Mouse (Mus musculus) cerebellum, postnatal 10 days (tissue): ENCODE data around the gene Txnrd3.

ENCODE experiments used
- DNase-seq, 2 experiments: peaks; one replicate each; pipeline ENCODE4 v3.0.0; 2021; ENCODE audit warnings: mixed read lengths in 2 of 2

Txnrd3 gene

DNA sequence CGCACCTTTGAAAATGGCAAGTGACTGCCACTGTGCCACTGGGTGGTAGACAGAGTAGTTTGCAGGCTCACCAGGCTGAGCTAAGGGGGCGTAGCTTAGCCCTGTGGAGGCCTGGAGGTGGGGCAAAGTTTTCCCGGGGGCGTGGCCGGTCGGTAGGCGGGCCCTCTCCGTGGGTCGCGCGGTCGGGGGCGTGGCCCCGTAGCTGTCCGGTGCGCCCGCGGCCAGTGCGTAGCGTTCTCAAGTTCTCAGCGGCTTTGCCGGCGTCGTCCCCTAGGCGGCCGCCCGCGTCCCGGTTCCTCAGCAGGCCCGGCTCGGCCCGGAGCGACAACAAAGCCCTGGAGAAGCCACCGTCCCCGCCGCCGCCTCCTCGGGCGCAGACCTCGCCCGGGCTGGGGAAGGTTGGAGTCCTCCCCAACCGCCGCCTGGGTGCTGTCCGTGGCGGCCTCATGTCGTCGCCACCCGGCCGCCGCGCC lies at the start of gene Txnrd3:
Gene Txnrd3, plus strand, starts transcription at position 191 of the 473 bp plus-strand sequence.
- DNase-seq: peak; percentile 88 to 93

DNA sequence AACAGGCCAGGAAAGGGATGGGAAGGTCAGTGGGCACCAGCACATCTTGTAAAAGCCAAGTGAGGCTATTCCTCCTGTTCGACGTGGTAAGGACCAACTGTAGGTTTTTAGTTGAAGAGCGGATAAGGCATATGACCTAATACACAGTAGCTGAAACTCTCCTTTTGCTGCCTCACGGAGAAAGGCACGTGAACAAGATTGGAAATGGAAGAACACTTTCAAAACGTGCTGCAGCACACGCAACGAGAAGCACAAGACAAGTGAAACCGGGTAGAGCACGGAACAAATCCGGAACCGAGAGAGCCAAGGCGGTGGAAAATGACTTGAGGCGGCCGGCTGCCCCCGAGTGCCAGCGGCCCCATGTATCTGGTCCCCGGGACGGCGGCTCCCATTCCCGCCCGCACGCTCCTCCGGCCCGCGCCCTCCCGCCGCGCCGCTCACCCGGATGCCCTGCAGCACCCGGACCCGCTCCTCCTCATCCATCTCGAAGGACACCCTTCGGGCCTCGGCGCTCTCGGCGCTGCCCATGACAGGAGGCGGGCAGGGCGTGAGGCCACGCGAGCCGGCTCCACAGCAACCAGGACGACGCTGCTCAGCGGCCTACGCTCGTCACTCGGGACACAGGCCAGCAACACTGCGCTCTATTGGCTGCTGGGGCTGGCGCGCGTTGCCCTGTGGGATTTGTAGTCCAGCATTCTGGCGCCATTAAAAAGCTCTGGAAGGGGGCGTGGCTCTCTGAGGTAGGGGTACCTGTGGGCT lies 48.6 kb upstream of the Txnrd3 start, which contains the start of gene Chchd6:
Gene Chchd6, minus strand, starts transcription at position 635 of the 759 bp plus-strand sequence.
- peak; percentile 99 for DNase-seq

DNA sequence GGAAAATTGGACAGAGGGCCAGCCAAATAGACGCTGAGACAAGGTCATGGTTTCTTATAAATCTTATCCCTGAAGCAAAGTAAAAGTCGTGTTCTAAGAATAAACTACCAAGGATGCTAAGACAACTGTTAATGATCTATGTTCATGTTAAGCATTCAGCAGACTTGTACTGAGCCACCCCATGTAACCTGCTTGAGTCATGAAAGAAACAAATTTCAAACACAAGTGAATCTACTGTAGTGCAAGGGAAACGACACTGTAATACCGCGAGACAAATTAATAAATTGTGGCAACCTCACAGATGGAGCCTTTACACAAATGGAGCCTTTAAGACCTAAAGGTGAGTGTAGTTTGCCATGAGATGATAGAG lies 48.0 kb upstream of the Txnrd3 start:
- no peak for DNase-seq

DNA sequence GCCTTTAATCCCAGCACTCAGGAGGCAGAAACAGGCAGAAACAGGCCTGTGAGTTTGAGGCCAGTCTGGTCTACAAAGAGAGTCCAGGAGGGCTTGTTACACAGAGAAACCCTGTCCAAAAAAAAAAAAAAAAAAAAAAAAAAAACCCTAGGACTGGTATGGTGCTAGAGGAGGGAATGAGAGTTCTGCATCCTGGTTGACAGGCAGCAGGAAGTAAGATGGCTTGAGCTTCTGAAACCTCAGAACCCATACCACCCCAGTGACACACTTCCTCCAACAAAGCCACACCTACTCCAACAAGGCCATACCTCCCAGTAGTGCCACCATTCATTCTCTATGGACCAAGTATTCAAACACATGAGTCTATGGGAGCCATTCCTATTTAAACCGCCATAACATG lies 47.3 kb upstream of the Txnrd3 start:
- DNase-seq: no peak

DNA sequence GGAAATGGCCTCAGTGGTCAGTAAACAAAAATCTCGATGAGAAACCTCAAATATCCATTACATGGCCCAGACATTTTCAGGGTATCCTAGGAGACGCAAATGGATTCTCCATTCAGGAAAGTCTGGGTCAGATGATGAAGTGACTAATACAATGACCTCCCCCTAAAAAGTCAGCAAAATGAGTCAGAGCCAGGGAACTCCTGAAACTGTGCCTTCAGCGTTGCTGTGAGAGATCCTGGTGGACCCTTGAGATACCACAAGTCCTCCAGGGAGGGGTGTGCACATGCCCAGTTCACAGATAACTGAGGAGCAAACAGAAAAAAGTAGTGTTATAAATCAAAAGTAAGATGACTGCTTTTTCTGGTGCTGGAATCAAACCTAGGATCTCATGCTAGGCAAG lies 37.7 kb upstream of the Txnrd3 start:
- no peak for DNase-seq

DNA sequence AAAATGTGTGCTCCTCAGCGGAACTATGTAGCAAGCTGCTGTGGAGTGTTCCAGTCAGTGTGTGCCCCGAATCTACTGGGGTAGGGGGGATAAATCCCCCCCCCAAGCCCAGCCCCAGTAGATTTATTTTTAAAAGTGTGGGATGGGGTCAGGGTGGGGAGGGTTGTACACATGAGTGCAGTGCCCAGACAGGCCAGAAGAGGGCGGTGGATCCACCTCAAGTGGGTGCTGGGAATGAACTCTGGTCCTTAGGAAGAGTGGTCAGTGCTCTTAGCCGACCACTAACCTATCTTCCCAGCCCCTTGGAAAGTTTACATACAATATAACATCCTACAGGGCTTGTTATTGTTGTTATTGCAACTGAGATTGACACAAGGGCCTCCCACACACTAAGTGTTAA lies 35.8 kb upstream of the Txnrd3 start:
- DNase-seq: peak; percentile 36 to 46

DNA sequence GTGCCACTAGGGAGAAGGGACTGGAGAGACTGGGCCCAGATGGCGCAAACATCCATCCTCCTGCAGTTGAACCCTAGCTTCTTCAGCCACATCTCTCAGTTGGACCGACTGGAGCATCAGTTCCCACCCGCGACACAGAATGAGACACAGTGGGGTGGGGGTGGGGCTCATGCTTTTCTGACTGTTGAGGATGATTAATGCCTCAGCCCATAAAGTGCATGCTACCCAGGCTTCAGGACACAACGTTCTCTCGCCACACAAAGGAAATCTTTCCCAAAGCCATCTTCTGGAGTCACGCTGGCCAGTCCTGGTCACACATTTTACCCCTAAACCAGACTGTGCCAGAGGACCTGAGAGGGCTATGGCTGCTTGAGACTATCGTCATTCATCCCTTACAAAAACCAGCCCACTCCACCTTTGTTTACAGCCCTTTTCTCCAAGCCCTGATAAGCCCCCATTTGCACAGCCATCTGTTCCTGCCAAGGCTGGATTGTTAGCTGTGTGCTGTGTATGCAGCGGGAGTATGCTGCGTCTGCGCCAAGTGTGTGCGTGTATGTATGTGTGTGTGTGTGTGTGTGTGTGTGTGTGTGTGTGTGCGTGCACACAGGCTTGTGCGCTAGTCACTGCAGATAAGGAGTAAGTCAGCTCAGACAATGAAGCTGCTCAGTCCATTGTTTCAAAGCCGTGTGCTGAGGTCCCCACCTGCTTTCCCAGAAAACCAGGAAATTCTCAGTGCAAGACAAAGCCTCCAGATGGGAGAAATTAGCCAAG lies 30.3 kb upstream of the Txnrd3 start:
- peak; percentile 84 to 87 for DNase-seq

DNA sequence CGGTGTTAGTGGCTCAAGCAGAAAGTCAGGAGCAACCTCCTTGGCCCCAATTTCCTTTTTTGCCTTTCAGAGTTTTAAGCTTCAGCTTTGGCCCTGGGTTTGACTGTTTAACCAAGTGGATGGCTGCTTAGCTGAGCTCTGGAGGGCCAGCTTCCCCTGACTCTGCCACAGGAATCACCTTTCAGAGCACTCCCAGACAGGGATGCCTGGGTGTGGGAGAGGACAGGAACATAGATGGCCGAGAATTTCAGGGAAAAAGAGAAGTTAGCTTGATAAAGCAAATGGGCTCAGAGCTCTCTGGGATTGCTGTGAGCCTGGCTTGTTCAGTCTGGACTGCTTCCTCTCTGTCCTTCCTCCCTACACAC lies 29.7 kb upstream of the Txnrd3 start:
- DNase-seq: no peak

DNA sequence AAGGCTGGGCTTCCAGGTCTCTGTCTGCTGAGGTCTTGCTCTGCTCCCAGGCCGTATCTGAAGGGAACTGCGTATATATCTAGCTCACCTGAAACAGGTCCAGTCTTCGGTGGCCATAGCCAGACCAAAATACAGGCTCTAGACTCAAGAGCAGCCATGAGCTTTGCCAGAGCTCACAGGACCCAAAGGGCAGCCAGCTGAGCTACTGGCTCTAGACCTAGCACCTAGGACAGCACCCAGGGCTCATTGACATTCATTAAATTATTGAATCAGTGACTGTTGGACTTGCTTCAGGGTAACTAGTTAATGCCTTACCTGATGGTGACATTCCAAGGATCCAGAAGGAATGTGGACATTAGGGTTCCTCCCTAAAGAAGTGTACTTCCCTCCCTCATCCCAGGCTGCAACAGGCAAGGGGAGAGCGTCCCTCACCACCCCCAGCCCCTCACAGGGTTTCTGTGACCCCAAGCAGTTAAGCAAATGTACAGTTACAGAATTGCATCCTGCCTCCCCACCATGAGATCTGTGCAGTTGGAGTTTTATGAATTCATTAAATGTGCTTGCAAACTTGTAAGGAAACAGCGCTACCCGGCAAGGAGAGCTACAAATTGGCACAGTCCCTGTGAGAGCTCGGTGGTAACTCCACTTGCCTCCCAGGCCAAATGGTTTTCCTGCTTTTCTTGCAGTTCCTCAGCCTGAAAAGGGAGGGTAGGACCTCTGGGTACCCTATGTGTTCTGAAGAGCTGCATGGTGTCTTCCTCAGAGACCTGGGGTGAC lies 29.0 kb upstream of the Txnrd3 start:
- DNase-seq: no peak

DNA sequence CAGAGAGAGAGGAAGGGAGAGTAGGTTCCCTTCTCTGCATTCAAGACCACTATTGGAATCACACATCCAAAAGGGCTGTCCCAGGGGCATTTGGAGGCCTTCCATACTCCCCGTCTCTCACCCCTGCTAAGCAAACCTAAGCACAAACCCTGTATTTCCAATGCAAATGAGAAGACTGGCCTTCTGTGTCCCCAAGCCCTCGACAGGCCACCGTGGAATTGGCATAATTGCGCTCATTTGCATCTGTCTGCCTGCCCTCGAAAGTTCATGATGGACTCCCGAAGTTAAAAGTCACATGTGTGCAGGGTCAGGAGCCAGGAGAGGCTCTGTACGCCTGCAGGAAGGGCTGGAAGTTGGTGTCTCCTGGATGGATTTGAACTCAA lies 28.4 kb upstream of the Txnrd3 start:
- DNase-seq: no peak

DNA sequence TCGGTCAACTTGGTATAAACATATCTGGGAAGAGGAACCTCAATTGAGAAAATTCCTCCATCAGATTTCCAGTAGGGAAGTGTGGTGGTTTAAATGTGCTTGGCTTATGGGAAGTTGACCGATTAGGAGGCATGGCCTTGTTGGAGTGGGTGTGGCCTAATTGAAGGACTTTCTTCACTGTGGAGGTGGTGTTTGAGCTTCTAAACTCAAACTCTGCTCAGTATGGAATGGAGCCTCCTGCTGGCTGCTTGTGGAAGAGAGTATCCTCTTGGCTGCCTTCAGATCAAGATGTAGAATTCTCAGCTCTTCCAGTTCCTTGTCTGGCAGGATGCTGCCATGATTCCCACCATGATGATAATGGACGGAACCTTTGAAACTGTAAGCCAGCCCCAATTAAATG lies 21.1 kb upstream of the Txnrd3 start:
- no peak for DNase-seq

DNA sequence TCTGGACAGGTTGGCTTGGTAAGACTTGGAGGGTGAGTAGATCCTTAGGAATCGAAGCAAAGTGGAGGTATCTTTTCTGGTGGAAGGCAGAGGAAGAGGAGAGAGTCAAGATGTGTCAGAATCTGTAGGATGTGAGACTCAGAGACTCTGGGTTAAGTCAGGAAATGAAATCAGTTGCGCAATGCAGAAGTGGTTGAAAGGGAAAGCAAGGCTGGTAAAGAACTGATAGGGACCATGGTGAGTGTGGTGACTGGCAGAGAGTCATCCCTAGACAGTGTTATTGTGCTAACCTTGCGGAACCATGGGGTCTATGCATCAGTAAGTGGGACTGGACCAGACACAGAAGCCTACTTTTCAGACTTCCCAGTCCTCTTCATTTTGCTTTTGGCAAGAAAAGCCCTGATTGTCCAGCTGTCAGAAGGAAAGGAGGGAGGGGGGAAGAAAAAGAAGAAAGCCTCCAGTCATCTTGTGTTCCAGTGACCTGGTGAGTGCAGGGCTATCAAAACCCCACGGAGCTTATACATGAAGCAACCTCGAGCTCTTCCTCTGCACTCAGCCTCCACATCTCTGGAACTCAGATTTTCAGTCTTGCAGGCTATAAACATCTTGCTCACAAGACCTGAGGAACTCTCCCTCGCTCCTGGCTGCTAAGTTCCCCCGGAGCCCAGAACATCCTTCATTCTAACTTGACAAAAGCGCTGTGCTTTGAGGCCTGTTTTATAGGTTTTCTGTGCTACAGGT lies 15.6 kb upstream of the Txnrd3 start:
- no peak for DNase-seq

DNA sequence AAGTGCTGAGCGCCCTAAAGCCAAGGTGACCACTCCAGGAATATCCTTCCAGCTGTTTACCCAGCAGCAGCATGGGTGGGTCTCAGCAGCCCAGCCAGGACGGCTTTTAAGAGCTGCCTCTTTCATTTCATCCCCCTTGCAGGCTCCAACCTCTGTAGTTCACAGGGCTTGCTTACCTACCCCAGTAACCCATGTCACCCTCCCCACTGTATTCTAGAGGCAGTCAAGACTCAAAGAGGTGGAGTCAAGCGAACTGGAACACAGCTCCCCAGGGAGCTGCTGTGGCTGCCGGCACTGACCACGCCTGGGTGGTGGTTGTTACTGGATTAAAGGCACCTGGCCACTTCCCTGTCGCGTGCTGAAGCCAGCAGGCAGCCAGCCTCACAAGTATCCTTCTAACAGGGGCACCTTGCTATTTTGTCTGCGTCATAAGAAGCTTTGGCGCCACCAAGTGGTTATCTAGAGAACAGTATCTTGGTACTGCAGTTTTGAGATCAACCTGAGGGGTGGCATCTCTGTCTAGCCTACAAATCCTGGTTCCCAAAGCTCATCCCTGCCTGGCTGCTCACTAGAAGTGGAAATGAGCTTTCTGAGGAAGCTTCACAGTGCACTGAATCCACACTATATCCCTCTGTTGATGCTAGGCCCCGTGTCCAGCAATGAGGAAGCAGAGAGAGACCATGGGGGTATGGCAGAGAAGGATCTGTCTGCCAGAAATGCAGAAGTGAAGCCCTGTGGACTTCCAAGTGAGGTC lies 11.8 kb upstream of the Txnrd3 start:
- DNase-seq: peak; percentile 91 to 93

DNA sequence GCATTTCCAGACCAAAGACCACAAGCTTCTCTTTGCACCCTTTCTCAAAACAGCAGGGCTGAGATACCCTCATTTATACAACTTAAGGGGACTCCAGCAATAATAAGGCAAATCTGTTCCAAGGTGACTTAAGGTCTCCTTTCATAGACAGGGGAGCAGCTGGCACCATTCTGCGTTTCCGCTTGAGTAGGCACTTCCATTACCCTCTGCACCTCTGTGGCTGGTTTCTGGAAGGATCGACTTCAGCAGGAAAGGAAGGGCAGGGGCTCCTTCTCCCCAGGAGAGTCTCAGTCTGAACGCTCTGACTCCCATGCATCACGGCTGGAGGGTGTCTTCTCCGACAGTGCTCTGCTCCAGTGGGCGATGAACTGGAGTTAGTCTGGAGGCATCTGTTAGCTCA lies 10.7 kb upstream of the Txnrd3 start:
- DNase-seq: peak; percentile 34 to 51

DNA sequence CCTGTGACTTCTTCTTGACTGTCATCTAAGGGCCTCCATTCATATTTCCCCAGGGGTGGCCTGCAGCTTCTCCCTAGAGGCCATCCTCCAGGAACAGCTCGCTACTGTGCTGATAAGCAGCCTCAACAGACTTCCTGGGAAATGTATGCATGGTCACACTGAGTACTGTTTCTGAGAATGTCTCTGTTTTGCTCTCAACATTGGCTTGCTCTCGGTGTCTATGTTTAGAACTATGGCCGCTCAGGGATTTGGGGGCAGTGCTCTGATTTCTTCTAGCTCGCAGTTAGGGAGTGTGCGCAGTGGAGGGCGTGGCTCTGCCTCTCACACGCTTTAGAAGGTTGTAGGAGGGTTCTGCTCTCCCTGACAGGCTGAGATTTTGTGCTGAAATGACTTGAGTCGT lies 9.4 kb upstream of the Txnrd3 start:
- DNase-seq: no peak

DNA sequence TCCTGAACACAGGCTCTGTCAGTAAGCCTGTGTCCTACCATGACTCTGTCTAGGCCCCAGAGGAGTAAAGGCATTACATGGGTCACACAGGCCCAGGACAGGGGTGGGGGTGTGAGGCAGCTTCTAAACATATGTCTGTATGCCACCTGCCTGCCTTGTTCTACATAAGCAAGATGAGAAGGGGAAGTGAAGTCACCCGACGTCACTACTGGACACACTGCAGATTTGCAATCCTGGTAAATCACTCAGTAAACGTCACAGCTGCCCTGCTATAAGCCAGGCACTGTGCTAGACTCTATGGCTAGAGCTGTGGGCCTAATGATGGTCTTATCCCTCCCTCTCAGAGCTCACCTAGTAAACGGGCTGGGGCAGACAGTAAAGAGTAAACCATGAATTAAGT lies 5.8 kb upstream of the Txnrd3 start:
- no peak for DNase-seq

DNA sequence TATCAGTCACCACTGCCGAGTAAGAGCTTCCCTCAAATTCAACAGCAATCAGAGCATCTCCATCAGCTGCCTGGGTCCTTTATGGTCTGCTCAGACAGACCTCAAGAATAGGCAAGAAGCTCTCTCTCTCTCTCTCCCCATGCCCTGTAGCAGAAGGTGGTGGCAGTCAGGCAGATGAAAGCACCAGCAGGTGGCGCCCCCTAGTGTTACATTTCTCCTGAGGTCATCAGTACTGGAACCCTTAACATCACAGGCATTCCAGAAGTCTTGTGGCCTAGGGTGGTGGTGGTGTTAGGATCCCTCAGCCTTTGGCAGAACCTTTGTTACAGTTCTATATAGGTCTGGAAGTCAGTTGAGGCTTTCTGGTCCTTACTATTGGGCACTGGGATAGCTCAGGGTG lies 4.8 kb upstream of the Txnrd3 start:
- peak; percentile 61 to 72 for DNase-seq

DNA sequence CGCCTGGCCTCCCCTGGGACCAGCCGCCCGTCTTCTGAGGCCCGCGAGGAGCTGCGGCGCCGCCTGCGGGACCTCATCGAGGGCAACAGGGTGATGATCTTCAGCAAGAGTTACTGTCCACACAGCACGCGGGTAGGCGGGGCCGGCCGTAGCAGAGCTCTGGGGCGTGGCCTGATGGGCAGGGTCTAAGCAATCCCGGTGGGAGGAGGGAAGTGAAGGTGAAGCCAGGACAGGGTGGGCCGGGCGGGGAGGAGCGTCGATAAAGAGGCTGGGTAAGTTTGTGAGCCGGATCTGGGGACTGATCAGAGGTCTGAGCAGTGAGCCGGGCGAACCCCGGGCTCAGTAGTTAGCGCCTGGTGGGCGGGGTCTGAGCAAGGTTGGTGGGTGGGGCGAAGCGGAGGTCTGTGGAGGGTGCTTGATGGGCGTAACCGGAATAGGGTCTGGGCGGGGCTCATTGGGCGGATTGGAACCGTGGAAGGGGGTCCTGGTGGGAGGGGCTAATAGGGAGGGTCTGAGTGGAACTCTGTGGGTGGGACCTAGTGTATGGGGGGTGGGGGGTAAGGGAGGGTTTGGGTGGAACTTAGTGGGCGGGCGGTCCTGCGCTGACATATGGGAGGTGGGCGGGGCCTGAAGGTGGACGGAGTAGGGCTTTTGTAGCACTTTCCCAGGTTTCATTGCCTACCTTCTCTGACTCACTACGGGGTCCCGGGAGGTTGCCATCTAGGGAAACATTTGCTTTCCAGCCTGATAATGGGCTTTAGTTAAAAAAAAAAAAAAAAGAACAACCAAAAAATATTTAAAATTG lies 685 bp downstream of the Txnrd3 start:
- DNase-seq: peak; percentile 89 to 91

DNA sequence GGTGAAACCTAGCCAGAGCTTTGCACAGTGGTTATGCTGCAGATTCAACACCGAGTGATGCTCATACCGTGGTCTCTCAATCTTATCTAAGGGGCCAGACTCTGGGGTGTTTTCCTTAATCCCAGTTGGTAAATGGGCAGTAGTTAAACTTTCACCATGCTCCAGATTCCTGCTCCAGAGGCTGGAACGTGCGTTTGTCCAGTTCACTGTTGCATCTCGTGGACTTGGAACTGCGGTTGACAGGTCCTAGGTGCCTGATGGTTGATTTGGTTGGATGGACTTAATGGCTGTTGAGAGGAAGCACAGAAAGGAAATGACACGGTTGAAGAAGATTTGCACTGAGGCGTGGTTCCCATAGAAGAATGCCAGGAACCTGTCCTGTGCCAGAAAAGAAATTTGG lies 6.1 kb downstream of the Txnrd3 start:
- no peak for DNase-seq

DNA sequence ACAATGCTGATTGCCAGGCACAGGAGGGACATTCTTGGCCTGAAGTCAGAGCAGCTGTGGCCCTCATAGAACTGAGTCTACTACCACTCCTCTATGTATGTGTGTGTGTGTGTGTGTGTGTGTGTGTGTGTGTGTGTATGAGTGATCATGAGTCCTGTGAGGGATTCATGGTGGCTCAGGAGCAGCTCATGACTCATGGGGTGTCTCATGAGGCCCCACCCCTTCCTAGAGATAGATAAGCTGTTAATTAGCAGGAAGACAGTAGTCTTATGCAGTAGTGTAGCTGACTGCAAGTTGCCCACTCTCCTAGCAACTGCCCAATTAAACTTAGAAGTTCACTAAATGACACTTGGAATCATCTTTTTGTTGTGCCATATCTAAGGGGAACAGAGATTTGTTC lies 8.0 kb downstream of the Txnrd3 start:
- DNase-seq: no peak

DNA sequence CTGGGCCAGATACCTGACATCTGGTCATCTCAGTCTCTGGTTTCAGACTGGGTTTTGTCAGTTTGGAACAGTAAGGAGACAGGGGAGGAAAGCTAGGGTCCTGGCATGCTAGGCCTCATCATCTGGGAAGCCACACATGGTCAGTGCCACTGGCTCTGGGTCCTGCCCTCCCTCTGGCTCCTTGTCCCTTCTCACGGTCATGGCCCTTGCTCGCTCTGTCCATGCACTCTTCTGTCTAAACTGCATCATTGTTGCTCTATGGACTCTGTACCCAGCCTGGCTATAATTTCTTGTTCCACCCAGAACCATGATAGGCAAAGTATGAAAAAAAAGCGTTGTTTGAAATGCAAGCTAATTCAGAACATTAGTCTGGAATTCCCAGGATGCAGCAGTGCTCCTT lies 11.2 kb downstream of the Txnrd3 start:
- no peak for DNase-seq
